Mouse (Mus musculus) spleen, adult 2 months (tissue): Measurements from ENCODE around the gene Pgam1. TPM values are rescaled to one million over a fixed set of nuclear protein-coding genes. Genes with fewer than 3 reads are reported as not detected.

Experiments used
- DNase-seq, 2 experiments: peaks; one replicate each; pipeline versions ENCODE4 v3.0.0 to v3.0.0-alpha.2; 2012 to 2021; ENCODE audit warnings: low spot score in 2 of 2, low read depth in 1 of 2
- H3K27ac ChIP-seq: fragments of 200-500 bp; 2 replicates; pipeline ENCODE4 v1.5.1; 2012; ENCODE audit warnings: low read length, inconsistent platforms; ENCODE audit not compliant: insufficient read depth
- H3K27me3 ChIP-seq: fragments of 200-500 bp; 2 replicates; pipeline ENCODE4 v1.6.1; 2012; ENCODE audit warnings: mild to moderate bottlenecking, moderate library complexity, low read length, inconsistent platforms; ENCODE audit not compliant: control insufficient read depth, insufficient read depth
- H3K36me3 ChIP-seq: fragments of 200-500 bp; 2 replicates; pipeline ENCODE4 v1.6.1; 2012; ENCODE audit warnings: mild to moderate bottlenecking, low read length, inconsistent platforms; ENCODE audit not compliant: control insufficient read depth, insufficient read depth
- H3K4me1 ChIP-seq: fragments of 200-500 bp; 2 replicates; pipeline ENCODE4 v1.6.1; 2011; ENCODE audit warnings: inconsistent platforms; ENCODE audit not compliant: control insufficient read depth, insufficient read depth, insufficient read length
- H3K4me3 ChIP-seq: fragments of 200-500 bp; 2 replicates; pipeline ENCODE4 v1.5.1; 2011; ENCODE audit warnings: mild to moderate bottlenecking, inconsistent platforms; ENCODE audit not compliant: insufficient read depth, insufficient read length; ENCODE audit errors: extremely low read depth
- CTCF ChIP-seq: fragments of 200-500 bp; IDR thresholded peaks from 2 replicates; pipeline ENCODE4 v1.5.1; 2011; ENCODE audit warnings: mild to moderate bottlenecking, inconsistent platforms; ENCODE audit not compliant: insufficient read depth, insufficient read length, insufficient replicate concordance; ENCODE audit errors: extremely low read depth
- POLR2A ChIP-seq: fragments of 200-500 bp; IDR thresholded peaks from 2 replicates; pipeline ENCODE4 v1.6.1; 2011; ENCODE audit warnings: low read depth, low read length, inconsistent platforms
- WGBS: fragments of 180-500 bp; shearing (Covaris S2); methylation state at CpG from one replicate; pipeline ENCODE4 v1.1.7; 2018; 5-methylcytosine and 5-hydroxymethylcytosine counted together
- polyA plus RNA-seq: library from polyadenylated mRNA; depleted of rRNA; stranded (reverse); fragments of >200 nt; gene quantifications from 2 replicates; pipeline ENCODE4 v1.2.3, GENCODE M21; 2012

Gene Pgam1
- polyA plus RNA-seq, 1 experiment, result 62.8 TPM

DNA sequence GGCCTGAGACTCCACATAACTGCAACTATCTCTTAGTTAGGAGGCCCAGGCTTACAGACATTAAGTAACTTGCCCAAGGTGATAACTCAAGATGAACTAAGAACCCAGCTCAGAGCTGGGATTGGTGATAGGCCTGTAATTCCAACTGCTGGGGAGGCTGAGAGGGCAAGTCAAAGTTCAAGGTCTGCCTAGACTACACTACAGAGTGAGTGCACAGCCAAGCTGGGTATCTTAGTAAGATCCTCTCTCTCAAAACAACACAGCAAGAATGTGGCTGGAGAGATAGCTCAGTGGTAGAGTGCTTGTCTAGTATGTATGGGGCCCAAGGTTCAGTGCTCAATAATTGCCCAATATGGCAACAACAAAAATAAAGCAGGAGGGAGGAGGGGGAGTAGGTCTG, 23.5 kb upstream of the Pgam1 start:
- TF ChIP-seq CTCF (no peak), POLR2A (no peak)
- Histone ChIP-seq H3K27ac (no peak overlapping the region), H3K27me3 (no peaks in the 10 kb centered on the region), H3K4me1 (no peaks in the 10 kb centered on the region), H3K4me3 (no peak overlapping the region), H3K36me3 (peaks cover 25% of the 10 kb centered on the region)
- no peak for DNase-seq

GRCm38 (mm10) chr19:41894959-41895358, 16.8 kb upstream of the Pgam1 start:
- H3K36me3 ChIP-seq, result peaks cover 7% of the 10 kb centered on the region; the same call in 1 of the 2 replicates
- no peak overlapping the region for H3K27ac ChIP-seq
- H3K27me3 ChIP-seq, result no peaks in the 10 kb centered on the region
- WGBS, result 39% methylated on average over 7 of the region's 7 CpGs
- peaks cover 4% of the 10 kb centered on the region; the same call in 1 of the 2 replicates for H3K4me1 ChIP-seq
- H3K4me3 ChIP-seq, result no peak overlapping the region
- no peak for TF ChIP-seq CTCF
- no peak for TF ChIP-seq POLR2A
- DNase-seq, result no peak

- DNase-seq, result peak; percentile 72 to 90
These were observed 16.0 kb upstream of the Pgam1 start, which contains the start of gene Rrp12 for GRCm38 (mm10) chr19:41895460-41896318. TSS of gene Rrp12 (minus strand) at chr19:41896173.

GRCm38 (mm10) chr19:41896319-41896711, 15.4 kb upstream of the Pgam1 start:
- 25% methylated on average over 18 of the region's 18 CpGs for WGBS
- DNase-seq, result no peak
- peaks cover 9% of the 10 kb centered on the region; the same call in 1 of the 2 replicates for H3K4me1 ChIP-seq
- peak overlapping the region; percentile 71 for H3K4me3 ChIP-seq
- no peak overlapping the region for H3K27ac ChIP-seq
- TF ChIP-seq POLR2A (no peak), CTCF (no peak)
- H3K27me3 ChIP-seq, result no peaks in the 10 kb centered on the region
- 0 out of 2 replicates have a peak, but pooled peaks cover 2% of the 10 kb centered on the region for H3K36me3 ChIP-seq

More at GRCm38 (mm10) chr19:41895460-41896318, 16.0 kb upstream of the Pgam1 start, which contains the start of gene Rrp12:
- under 1% methylated on average over 46 of the region's 46 CpGs for WGBS
- Histone ChIP-seq H3K4me1 (peaks cover 9% of the 10 kb centered on the region; the same call in 1 of the 2 replicates), H3K36me3 (0 out of 2 replicates have a peak, but pooled peaks cover 2% of the 10 kb centered on the region), H3K4me3 (peak within 1 kb of the TSS; percentile 71), H3K27me3 (no peaks in the 10 kb centered on the region), H3K27ac (peak within 1 kb of the TSS; percentile 69)
- TF ChIP-seq CTCF (no peak), POLR2A (no peak; the same call in 1 of the 2 replicates)

DNA sequence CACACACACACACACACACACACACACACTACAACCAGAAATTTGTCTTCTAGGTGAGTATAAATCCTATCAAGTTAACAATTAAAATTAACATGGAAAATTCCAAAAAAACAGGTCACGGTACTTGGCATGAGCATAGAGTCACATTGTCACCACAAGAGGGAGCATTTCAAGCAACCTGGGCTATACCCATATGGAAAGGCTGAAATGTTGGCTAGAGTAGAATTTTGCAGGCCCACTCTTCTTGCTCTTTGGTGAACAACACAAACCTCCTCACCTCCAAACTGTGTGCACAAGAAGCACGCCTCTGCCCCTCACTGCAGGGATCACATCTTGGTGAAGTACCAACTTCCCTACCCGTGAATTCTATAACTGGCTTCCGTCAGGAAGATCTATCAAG, 12.9 kb upstream of the Pgam1 start:
- Histone ChIP-seq H3K27ac (no peak overlapping the region), H3K36me3 (no peaks in the 10 kb centered on the region), H3K4me3 (no peak overlapping the region), H3K4me1 (peaks cover 9% of the 10 kb centered on the region; the same call in 1 of the 2 replicates), H3K27me3 (no peaks in the 10 kb centered on the region)
- TF ChIP-seq POLR2A (no peak), CTCF (peak; percentile 0; the same call in 1 of the 2 replicates)
- DNase-seq, result no peak
- WGBS, result 66% methylated on average over 4 of the region's 4 CpGs

- TF ChIP-seq CTCF, result no peak
- DNase-seq, result no peak
- Histone ChIP-seq H3K36me3 (no peaks in the 10 kb centered on the region), H3K27me3 (no peaks in the 10 kb centered on the region), H3K4me3 (no peak overlapping the region), H3K27ac (no peak overlapping the region; the same call in 1 of the 2 replicates), H3K4me1 (peaks cover 6% of the 10 kb centered on the region; the same call in 1 of the 2 replicates)
- 26% methylated on average over 8 of the region's 8 CpGs for WGBS
These were observed 11.1 kb upstream of the Pgam1 start for GRCm38 (mm10) chr19:41900495-41901090.
